Mouse (Mus musculus): Measurements from ENCODE around the gene Lrmda.

DNA sequence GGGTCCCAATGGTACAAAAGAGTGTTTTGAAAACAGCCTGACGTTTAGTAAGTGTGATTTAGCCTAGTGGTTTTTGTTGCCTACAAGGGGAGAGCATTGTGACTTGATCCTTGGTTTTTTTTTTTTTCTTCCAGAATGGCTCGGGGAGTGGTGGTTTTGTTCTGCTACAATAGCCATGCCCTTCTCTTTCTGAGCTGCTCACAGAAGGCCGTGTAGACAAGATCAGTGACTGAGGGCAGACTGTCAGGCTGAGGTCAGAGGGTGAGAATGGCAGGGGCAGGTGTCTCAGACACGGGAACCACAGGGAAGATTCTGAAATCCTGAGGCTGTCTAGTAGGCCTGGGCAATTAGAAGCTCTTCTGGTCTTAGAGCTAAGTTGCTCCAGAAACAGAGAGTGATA, 323.8 kb downstream of the Lrmda start:
- TF ChIP-seq CTCF (IDR thresholded peaks at IDR 0.05; ENCODE audit: borderline replicate concordance, insufficient read depth, low read length): no peak
- no peak for TF ChIP-seq POLR2A (IDR thresholded peaks at IDR 0.05; ENCODE audit: low read depth, low read length)
